Mouse (Mus musculus): ENCODE data around the gene Lrcol1.

DNA sequence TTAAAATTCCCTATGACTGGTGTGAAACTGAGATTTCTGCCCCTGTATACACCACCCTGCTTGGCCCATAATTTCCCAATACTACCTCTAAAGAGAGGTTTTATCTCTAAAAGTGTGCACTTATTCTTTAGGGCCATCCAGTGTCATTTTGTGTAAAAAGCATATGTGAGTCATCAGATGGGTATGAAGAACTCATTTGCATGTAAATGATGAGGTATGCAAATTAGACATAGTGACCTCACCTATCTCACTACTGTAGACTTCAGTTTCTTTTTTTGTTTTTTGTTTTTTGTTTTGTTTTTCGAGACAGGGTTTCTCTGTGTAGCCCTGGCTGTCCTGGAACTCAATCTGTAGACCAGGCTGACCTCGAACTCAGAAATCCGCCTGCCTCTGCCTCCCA is 31.4 kb upstream of the Lrcol1 start:
- no peak for TF ChIP-seq GATA1 (IDR thresholded peaks at IDR 0.05; ENCODE audit: low read length)
- no peak for TF ChIP-seq TAL1 (IDR thresholded peaks at IDR 0.05; ENCODE audit: low read length)

Data from erythroblast, embryonic 14.5 days (primary cell).